Mouse (Mus musculus) heart, adult 18-20 months (tissue): ENCODE measurements around the gene Catsper1. TPM values are rescaled to one million over a fixed set of nuclear protein-coding genes. Genes with fewer than 3 reads are reported as not detected.

Experiments
- total RNA-seq, 2 experiments: library from RNA; stranded (reverse); gene quantifications; 2 replicates each; pipeline ENCODE4 v1.2.3; 2021

Gene Catsper1
- total RNA-seq, 2 experiments from 2014 or later = not detected

Other genes starting within 250 kb of the Catsper1 start
- 100 to 1,000 TPM in 1 of 2 experiments, 10 to 100 TPM in 1; 97.6 to 104 TPM for gene Yif1a, start 247.2 kb upstream of the Catsper1 start, total RNA-seq
- under 1 TPM in 1 of 2 experiments, not detected in 1; 0.31 TPM for gene Cnih2, start 237.2 kb upstream of the Catsper1 start, total RNA-seq
- 100 to 1,000 TPM; 190 to 204 TPM for gene Rab1b, start 228.7 kb upstream of the Catsper1 start, total RNA-seq
- gene Klc2, start 217.2 kb upstream of the Catsper1 start, total RNA-seq = 10 to 100 TPM; 48.9 to 54.0 TPM
- 10 to 100 TPM; 21.8 to 22.7 TPM for gene Pacs1, start 62.6 kb upstream of the Catsper1 start, total RNA-seq
- gene Sf3b2, start 40.3 kb upstream of the Catsper1 start, total RNA-seq = 100 to 1,000 TPM; 118 to 119 TPM
- gene Gal3st3, start 37.4 kb upstream of the Catsper1 start, total RNA-seq = 10 to 100 TPM; 21.9 to 22.4 TPM
- 10 to 100 TPM; 17.3 to 21.4 TPM for gene Cst6, start 13.8 kb downstream of the Catsper1 start, total RNA-seq
- gene Eif1ad, start 31.0 kb downstream of the Catsper1 start, total RNA-seq = 10 to 100 TPM; 18.8 to 19.7 TPM
- gene Banf1, start 31.4 kb downstream of the Catsper1 start, total RNA-seq = 100 to 1,000 TPM; 121 to 125 TPM
- 10 to 100 TPM; 47.8 to 48.1 TPM for gene Sart1, start 53.0 kb downstream of the Catsper1 start, total RNA-seq
- gene Tsga10ip, start 66.8 kb downstream of the Catsper1 start, total RNA-seq = under 1 TPM in 1 of 2 experiments, not detected in 1; 0.59 TPM
- gene Drap1, start 89.2 kb downstream of the Catsper1 start, total RNA-seq = 100 to 1,000 TPM; 301 to 320 TPM
- 10 to 100 TPM; 32.1 to 38.3 TPM for gene AI837181, start 89.4 kb downstream of the Catsper1 start, total RNA-seq
- gene Fosl1, start 111.8 kb downstream of the Catsper1 start, total RNA-seq = not detected
- gene Ccdc85b, start 122.2 kb downstream of the Catsper1 start, total RNA-seq = 1 to 10 TPM; 6.0 to 6.7 TPM
- gene Fibp, start 124.9 kb downstream of the Catsper1 start, total RNA-seq = 10 to 100 TPM; 50.9 to 54.3 TPM
- 1 to 10 TPM in 1 of 2 experiments, under 1 TPM in 1; 0.25 to 1.5 TPM for gene Ctsw, start 132.8 kb downstream of the Catsper1 start, total RNA-seq
- gene Efemp2, start 138.2 kb downstream of the Catsper1 start, total RNA-seq = 1 to 10 TPM; 7.2 to 7.9 TPM
- gene Mus81, start 152.7 kb downstream of the Catsper1 start, total RNA-seq = 10 to 100 TPM; 16.9 to 24.2 TPM
- gene Cfl1, start 154.7 kb downstream of the Catsper1 start, total RNA-seq = 100 to 1,000 TPM; 184 to 211 TPM
- under 1 TPM; 0.35 to 0.57 TPM for gene 1700020D05Rik, start 168.0 kb downstream of the Catsper1 start, total RNA-seq
- 1 to 10 TPM; 4.2 to 4.3 TPM for gene Snx32, start 174.8 kb downstream of the Catsper1 start, total RNA-seq
- not detected for gene Ovol1, start 224.9 kb downstream of the Catsper1 start, total RNA-seq
- gene Ap5b1, start 232.3 kb downstream of the Catsper1 start, total RNA-seq = 1 to 10 TPM; 2.8 to 4.3 TPM